Mouse (Mus musculus): ENCODE results near the gene Hs6st1.

GRCm38 (mm10) chr1:36054182-36054966 is 13.8 kb upstream of the Hs6st1 start:
- TF ChIP-seq CTCF (IDR thresholded peaks at IDR 0.05; ENCODE audit: low read depth, low read length) (no peak), POLR2A (IDR thresholded peaks at IDR 0.05; ENCODE audit: extremely low read depth, insufficient read depth, low read length) (no peak)
